Mouse (Mus musculus): ENCODE measurements at regions not wholly inside any gene's neighbourhood (a gene's known extent, or its start where the extent isn't known, plus 50 kb on each side); places are given as distances from the start of the nearest gene placed in this dataset.

- DNase-seq = no peak
Observed at GRCm38 (mm10) chr13:14898495-14898894, 268.5 kb downstream of the AW209491 start.

GRCm38 (mm10) chr13:14930137-14930785 lies 300.3 kb downstream of the AW209491 start:
- DNase-seq = peak; percentile 8

DNA sequence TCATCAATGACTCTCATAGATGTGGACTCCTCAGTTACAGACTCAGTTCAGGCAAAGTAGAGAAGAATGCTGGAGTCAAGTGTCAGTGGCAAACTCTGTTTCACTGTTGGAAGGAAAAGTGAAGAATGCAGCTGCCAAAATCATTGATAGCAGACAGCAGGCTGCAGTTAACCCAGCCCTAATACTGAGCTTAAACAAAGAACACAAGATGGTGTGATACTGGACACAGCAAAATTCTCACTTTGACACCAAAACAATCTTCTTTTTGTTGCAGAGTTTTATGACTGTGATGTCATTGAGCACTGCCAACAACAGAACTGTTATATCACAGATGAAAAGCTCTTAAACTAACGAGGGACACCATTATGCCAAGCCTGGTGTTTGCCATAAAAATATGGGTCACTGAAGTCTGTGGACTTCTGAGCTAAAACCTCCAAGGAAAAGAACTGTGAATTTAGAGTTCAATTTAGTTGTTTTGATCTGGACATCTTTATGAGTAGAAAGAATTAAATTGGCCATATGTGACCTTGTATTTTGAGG lies 336.3 kb downstream of the AW209491 start:
- DNase-seq = no peak

- DNase-seq = no peak
Observed at GRCm38 (mm10) chr13:15002700-15003099, 372.7 kb downstream of the AW209491 start.

- DNase-seq = no peak
Observed at GRCm38 (mm10) chr13:15011638-15012037, 381.7 kb downstream of the AW209491 start.

- no peak for DNase-seq
Observed at GRCm38 (mm10) chr13:15018811-15019745, 389.1 kb downstream of the AW209491 start.

DNA sequence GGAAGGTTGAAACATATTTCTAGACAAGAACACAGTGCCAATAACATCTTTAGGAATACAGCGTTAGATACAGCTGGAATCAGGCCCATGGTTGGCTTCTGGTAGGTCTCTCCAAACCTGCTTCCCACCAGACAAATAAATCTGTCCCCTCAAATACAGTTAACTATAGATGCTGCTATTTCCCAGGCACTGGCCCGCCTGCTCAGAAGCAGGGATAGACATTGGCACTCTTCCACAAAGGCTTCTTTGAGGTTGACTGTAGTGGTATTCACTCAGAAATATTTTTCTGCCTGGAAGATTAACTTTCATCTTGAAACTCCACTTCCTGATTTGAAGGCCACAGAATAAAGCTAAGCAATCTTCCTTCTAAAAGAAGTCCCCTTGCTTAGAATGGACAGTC lies 396.6 kb downstream of the AW209491 start:
- no peak for DNase-seq

DNA sequence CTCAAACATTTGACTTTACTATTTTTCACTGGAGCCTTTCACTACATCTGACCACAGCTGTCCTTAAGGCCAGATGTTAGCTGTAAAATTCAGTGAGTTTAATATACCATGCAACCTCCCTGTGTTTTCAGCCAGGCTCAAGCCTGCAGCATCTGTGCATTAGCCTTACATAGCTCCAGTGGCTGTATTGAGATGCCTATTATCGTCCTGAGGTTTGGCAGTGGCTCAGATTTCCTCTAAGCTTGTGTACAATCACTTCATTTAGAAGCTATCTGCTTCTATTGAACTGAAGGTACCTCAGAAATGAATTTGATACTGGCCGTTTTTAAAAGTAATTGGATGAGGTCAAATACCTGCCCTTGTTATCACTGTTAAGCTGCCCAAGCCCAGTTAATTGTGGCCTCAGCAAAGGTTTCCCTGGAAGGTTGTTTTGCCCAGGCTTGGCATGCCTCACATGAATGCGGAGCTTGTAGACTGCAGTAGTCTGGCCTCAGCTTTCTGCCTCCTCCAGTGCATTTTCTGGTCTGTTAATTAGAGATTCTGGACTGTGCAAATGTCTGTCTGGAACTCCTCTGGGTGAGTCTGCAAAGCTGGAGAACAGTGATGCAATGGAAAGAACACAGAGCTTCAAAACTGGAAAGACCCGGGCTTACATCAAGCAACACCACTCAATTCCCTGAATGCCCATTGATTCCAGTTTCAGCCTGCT lies 410.2 kb upstream of the Gli3 start:
- DNase-seq = no peak

- DNase-seq = no peak
Observed at GRCm38 (mm10) chr13:15054705-15055104, 408.3 kb upstream of the Gli3 start.

GRCm38 (mm10) chr13:15078635-15079094 lies 384.4 kb upstream of the Gli3 start:
- DNase-seq = no peak

DNA sequence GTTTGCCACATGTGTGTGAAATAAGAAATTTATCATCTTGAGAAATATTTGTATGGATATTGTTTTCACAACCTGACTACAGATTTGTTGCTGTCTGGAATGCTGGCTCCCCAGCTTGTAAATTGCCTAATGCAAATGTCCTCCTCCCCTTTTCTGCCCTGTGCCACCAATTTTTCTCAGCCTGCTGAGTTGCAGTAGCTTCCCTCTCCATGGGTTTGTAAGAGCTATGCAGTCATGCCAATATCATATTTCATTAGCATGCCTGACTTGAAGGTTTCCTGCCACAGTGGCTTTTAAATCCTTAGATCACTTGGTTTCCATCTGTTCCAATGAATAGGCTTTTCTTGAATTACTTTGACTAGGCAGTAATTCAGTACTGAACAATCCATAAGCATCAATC lies 383.9 kb upstream of the Gli3 start:
- DNase-seq = no peak

- DNase-seq = peak; percentile 45
Observed at GRCm38 (mm10) chr13:15082255-15082932, 380.6 kb upstream of the Gli3 start.

- no peak for DNase-seq
Observed at GRCm38 (mm10) chr13:15094836-15095235, 368.2 kb upstream of the Gli3 start.

- no peak for DNase-seq
Observed at GRCm38 (mm10) chr13:15107753-15108305, 355.2 kb upstream of the Gli3 start.

DNA sequence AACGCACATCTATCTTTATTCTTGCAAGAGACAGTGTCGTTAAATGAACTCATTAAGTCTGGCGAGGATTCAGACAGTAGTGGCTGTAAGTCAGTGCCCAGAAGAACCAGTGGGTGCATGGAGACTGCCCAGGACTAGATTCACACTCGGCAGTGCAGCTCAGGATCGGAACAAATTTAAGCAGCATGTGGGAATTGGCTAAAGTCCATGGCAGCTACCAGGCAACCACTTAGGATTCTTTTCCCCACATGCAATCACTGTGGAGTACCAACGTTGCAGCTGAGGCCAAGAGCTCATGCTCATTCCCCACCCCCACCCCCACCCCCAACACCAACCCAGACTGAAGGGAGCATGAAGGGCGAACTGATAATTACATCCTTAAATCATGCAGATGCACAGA lies 349.7 kb upstream of the Gli3 start:
- peak; percentile 3 for DNase-seq

GRCm38 (mm10) chr13:15130249-15130648 lies 332.8 kb upstream of the Gli3 start:
- no peak for DNase-seq

DNA sequence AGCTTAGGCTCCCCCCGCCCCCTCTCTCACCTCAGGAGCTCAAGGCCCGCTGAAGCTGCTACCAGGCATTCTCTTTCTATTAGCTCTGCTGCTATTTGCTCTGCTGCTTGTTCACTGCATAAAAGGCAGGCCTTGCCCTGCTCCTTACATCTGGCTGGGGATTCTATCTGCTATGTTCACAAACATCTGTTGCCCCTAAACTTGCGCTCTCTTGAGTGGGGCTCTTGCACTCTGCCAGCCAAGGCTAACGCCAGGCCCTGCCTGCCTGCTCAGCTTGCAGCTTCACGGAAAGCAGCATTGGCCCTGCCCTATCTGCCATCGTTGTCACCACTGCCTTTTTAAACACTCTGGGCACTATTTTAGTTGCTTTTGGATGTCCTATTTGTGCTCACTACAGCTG lies 316.9 kb upstream of the Gli3 start:
- DNase-seq = no peak

DNA sequence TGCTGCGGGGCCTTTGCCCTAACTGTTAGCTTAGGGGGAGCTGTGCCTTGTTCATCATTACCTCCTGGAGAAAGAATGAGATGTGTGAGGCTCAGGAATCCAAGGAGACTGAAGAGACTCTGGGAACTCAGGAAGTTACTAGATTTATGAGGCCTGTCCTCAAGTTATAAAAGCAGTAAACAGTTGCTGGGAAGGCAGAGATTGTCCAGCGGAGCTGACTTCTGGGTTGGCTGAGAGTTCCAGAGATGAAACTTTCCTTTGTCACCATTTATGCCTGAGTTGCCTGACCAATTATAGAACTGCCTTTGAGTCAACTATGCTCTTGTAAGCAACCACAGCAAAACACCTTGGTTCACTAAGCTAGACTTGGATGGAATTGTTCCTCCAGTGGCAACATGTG lies 282.1 kb upstream of the Gli3 start:
- no peak for DNase-seq

DNA sequence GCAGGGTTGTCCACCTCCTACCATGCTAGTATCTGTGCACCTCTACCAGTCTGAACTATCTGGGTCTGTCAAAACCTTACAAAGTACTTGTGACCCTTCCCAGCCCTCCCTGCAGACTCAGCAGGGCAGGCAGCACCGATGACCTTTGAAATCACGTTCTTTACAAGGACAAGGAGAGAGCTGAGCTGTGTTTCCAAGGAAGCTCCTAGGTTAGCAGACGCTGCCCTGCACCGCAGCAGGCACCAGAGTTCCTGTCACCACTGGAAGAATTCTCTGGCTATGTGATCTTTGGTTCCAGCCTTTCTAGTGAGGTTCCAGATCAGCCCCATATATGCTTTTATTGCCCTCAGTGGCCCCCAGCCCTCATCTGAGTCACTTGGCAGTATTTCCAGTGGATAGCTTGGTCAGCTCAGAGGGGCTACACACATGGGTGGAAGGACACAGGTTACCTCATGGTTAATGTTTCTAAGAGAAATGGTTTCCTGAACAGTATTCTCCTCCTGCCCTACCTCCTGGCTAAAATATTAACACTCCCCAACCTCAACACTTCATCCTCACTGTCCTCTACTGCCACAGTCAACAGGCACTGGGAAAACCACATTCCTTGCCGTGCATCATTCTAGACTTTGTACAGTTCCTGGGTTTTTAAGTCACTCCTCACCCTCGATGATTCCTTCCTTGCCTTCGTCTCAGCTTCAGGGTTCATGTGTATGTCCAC lies 251.2 kb upstream of the Gli3 start:
- DNase-seq = no peak

- DNase-seq = no peak
Observed at GRCm38 (mm10) chr13:15212353-15212850, 250.6 kb upstream of the Gli3 start.

GRCm38 (mm10) chr13:15221322-15221721 lies 241.7 kb upstream of the Gli3 start:
- DNase-seq = no peak
